Mouse (Mus musculus) spleen, postnatal 10 days (tissue): ENCODE results near the gene Zfp652.
A peak's percentile ranks its signal among the peaks of the same experiment; 100 is the strongest.
"Not testable (repeated sequence)": the region's sequence is repeated elsewhere in the genome, so short reads cannot be mapped to it uniquely, and the experiment has no call there.

ENCODE experiments used
- DNase-seq, 2 experiments: peaks; one replicate each; pipeline ENCODE4 v3.0.0; 2021 to 2022; ENCODE audit warnings: low spot score in 2 of 2

The Zfp652 gene

GRCm38 (mm10) chr11:95857306-95857705, 144.8 kb downstream of the Zfp652 start:
- DNase-seq: peak in 1 of 2 experiments; percentile 49

- no peak for DNase-seq
These were observed 145.4 kb downstream of the Zfp652 start for GRCm38 (mm10) chr11:95857716-95858527.

GRCm38 (mm10) chr11:95858528-95859467, 146.3 kb downstream of the Zfp652 start:
- peak; percentile 95 to 98 for DNase-seq

GRCm38 (mm10) chr11:95859468-95859855, 147.0 kb downstream of the Zfp652 start:
- peak in 1 of 2 experiments; percentile 72 for DNase-seq

- DNase-seq: peak; percentile 37 to 43
These were observed 147.6 kb downstream of the Zfp652 start for GRCm38 (mm10) chr11:95860071-95860490.

- DNase-seq: no peak
These were observed 148.9 kb downstream of the Zfp652 start for GRCm38 (mm10) chr11:95861397-95861796.

GRCm38 (mm10) chr11:95869442-95869841, 157.0 kb downstream of the Zfp652 start:
- no peak for DNase-seq

GRCm38 (mm10) chr11:95869918-95870470, 157.5 kb downstream of the Zfp652 start:
- no peak for DNase-seq

GRCm38 (mm10) chr11:95875804-95876203, 163.3 kb downstream of the Zfp652 start:
- DNase-seq: no peak

- DNase-seq: peak; percentile 42 to 81
These were observed 163.8 kb downstream of the Zfp652 start for GRCm38 (mm10) chr11:95876296-95876695.

- not testable (repeated sequence) for DNase-seq
These were observed 167.4 kb downstream of the Zfp652 start for GRCm38 (mm10) chr11:95879861-95880260.
